Mouse (Mus musculus) kidney, adult 8-10 months (tissue): ENCODE measurements around the gene Med11.
"Not testable (repeated sequence)": the region's sequence is repeated elsewhere in the genome, so short reads cannot be mapped to it uniquely, and the experiment has no call there.

Experiments used
- DNase-seq, 2 experiments: peaks; one replicate each; pipeline ENCODE4 v3.0.0; 2022

Gene Med11

DNA sequence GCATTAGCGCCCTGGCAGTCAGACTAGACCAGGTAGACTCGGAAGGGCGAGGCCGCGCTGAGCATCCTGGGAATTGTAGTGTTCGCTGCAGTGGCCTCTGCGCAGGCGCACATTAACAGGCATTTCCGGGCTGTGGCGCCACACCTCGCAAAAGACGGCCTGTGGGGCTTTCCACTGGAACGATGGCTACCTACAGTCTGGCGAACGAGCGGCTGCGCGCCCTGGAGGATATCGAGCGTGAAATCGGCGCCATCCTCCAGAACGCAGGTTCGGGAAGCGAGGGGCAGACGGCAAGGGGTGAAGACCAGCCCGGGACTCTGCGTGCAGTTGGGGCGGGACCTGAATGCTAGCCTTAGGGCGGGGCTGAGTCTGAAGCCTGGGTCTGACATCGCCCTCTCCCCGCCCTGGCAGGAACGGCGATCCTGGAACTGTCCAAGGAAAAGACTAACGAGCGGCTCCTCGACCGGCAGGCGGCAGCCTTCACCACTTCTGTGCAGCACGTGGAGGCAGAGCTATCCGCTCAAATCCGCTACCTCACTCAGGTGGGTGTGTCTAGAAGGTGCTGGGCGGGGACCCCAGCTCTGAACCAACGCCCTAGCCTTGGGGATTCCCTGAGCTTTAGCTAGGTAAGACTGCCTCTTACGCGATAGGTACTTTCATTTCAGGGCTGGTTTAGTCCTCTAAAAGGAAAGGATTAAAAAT is at the start of gene Med11:
Gene Med11 (plus strand): TSS at position 123 of the 702 bp plus-strand sequence.
- peak; percentile 98 for DNase-seq

DNA sequence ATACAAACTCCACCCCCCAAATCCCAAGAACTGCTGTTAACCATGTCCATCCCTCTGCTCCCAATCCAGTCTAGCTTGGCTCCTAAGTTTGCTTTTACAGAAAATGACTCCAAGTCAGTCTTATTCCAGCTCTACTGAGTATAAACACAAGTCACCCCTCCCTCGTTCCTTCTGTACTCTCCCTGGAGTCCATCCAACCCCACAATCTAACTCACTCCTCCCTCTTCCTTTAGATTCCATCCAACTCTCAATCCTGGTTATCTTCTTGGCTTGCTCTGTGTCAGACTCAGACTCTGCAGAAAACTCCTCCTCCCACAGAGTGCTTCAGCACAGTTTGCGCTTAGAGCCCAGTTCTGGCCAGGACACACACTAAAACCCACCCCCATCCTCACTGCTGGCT is 48.1 kb upstream of the Med11 start:
- no peak for DNase-seq

DNA sequence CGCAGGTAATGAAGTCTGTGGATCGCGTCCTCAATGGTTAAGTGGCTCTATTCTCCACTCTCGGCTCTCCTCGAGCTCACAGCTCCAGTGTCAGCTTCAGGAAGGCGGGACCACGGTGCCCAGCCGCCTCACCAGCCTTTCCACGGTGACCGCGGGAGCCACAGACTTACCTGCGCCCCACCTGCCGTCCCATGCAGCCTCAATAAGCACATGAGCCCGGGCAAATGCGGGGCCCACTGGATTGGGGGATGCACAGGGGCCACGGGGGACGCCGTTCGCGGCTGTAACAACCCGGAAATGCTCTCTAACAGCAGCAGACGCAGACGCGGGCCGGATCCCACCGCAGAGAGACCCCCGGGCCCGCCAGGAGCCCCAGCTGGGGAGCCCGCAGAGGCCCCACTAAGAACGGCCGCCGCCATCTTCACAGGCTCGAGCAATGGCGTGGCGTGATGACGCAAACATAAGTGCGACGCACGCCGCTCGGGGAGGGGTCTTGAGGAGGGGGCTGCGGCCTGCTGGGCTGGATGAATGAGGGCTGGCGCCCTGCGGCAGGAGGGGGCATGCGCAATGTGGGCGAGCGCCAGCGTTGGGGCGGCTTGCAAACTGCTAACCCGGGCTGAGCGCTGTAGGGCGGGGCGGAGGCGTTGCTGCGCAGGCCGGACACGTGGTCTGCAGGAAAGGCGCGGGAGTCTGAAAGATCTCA is 42.0 kb upstream of the Med11 start, which contains the start of gene Pelp1:
Gene Pelp1 (minus strand): TSS at position 438 of the 703 bp plus-strand sequence.
- peak; percentile 74 to 78 for DNase-seq

DNA sequence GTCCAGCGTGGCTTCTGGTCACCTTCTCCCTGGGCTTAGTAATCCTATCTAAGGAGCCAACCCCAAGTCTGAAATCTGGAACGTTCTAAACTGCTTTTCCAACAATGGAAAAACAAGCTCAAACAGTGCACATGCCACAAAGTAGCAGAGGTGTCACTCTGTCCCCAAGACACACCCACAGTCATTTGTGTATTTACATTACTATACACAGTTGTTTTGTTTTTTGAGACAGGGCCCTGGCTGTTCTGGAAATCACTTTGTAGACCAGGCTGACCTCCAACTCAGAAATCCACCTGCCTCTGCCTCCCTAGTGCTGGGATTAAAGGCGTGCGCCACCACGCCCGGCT is 41.4 kb upstream of the Med11 start:
- no peak for DNase-seq

DNA sequence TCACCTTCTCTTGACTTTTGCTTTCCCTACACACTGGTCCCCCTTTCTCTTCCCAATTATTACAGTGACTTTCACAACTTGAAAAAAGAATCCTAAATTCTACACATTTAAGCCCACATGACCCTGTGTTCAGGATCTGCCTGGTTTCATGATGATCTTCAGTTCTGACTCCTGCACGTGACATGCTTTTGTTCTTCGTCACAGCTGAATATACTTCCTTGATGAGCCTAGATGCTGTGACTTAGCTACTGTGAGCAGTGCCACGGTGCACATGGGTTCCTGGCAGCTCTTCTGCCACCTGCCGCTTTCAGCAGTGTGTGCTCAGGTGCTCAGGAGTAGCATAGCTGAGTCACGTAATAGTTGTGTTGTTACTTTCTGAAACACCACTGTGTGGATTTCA is 39.1 kb upstream of the Med11 start:
- DNase-seq = no peak

DNA sequence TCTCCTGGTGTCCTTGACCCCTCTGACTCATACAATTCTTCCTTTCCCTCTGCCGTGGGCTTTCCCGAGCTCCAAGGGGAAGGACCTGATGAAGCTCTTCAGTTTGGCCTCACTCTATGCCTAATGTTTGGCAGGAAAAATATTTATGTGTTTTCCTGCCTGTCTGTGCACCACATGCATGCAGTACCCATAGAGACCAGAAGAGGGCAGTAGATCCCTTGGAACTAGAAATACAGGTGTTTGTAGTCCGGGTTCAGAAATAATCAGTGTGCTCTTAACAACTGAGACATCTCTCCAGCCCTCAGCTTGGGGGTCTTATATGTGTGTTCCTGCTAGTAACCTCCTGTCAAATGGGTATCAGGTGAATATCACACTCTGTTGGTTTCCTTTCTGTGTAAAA is 37.8 kb upstream of the Med11 start:
- peak; percentile 70 to 89 for DNase-seq

DNA sequence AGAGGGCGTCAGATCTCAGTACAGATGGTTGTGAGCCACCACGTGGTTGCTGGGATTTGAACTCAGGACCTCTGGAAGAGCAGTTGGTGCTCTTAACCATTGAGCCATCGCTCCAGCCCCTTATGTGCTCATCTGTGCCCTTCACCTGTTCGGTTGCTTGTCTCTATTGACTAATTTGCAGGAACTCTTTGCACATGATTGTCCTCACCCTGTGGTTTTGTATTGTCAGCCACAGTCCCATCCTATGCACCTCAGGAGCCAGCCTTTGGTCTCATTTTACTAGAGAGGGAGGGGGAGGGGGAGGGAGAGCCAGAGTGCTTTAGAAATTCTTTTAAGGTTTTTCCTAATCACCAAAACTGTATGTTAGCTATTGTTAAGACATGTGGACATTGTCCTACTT is 33.5 kb upstream of the Med11 start:
- DNase-seq = no peak

DNA sequence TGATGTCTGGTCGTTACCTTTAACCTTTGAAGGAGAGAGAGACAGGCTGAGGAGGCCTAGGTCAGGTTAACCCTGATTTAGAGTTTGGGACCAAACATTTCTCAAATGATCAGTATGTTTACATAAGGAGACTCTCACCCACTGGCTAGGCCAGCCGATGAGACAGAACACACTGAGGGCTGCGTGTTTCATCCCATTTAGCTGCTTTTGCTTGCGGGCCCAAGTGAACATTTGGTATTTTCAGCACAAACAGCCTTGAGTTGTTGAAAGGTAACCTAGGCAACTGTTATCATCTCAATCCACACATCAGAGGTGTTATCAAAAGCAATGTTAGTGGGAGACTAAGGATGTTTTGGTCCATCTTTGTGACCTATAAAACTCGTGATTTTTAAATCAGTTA is 32.2 kb upstream of the Med11 start:
- DNase-seq = no peak

DNA sequence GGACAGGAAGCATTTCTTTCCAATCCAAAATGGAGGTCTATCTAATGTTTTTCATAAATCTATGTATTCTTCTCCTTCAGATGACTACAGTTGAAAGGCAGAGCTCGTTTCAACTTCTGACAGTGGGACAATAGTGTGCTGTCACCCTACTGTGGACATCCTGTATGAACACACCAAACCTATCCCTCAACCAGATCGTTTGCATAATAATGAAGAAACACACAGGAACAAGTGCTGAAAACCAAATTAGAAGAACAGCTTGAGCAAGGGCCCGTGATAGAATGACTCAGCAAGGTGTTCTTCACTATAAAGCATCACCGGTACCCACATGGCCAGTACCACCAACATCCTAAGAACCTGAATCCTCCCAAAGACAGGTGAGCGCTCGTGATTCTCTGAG is 25.1 kb upstream of the Med11 start:
- not testable (repeated sequence) for DNase-seq

DNA sequence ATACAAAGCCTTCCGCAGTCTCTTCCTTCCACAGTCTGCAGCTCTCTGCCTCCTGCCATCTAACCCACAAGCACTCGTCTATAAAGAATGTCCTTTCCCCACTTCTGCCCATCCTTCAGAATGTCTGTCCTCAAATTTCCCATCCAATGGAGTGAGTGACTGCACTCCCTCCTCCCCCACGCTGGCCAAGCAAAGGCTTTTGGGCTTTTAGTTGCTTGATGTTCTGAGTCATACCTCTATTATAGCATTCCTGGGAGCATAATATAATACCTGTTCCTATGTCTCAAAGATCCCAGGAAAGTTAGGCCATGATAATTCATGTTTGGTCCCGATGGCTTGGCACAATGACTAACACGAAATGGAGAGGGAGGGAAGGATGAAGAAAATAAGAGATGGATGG is 20.1 kb upstream of the Med11 start:
- DNase-seq = no peak

DNA sequence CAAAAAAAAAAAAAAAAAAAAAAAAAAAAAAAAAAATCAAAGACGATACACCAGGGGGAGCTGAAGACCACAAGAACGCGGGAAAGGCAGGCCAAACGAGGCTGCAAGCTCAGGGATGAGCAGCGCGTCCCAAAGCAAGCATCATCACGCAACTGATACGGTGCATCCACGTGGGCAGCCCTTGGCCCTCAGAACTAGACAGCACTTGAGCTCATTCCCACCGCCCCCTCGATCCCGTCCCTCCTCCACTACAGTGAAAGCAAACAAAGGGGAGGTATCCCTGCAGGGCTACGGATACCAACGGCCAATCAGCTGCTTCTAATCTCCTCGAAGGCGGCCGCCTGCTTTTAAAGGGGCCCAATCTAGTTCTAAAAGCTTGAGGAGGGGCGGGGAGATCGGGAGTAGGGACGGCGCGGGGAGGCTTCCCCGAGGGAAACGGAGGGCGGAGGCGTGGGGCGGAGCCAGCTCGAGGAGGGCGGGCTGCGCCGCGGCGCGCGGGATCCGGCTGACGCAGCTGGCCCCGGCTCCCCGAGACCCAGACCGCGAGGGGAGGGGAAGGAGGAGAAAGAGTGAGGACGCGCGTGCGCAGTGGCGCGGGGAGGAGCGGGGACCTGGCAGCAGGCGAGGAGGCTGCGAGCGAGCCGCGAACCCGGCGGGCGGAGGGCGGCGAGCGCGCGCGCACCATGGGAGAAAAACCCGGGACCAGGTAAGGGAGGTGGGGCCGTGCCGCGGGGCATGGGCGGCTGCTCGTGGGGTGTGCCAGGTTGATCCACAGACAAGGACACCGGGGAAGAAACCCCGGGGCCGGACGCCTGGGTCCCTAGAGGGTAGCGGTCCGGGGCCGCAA is 19.4 kb upstream of the Med11 start, which contains the start of gene Arrb2:
Gene Arrb2 (plus strand): TSS at position 588 of the 847 bp plus-strand sequence.
- DNase-seq = peak; percentile 97 to 98

DNA sequence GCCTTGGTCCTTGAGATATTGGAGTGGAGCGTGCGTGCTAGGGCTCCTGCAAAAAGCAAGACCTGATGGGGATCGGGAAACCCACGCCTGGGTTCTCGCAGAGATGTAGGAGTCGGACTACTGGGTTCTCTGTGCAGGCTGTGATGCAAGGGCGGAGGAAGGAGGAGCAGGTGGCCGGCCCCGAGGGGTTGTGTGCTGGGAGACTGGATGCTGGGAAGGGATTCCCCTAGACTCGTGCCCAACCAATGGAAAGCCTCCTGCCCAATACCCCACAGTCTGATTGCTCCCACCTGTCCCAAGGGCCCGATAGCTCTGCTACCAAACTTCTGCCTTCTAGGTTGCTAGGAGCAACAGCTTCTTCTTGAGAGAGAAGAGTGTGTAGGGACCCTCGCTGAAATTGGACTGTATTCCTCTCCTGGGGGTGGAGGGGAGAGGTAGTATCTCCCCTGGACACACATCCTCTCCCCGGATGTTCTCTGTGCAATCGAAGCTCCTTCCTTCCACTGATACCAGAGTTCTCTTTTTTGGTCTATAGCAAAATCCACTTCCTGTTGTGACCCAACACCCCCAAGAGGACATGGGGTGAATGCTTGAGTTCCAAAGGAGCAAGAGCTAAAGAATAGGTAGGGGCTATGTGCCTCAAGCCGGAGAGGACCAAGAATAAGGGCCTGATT is 18.7 kb upstream of the Med11 start:
- no peak for DNase-seq

DNA sequence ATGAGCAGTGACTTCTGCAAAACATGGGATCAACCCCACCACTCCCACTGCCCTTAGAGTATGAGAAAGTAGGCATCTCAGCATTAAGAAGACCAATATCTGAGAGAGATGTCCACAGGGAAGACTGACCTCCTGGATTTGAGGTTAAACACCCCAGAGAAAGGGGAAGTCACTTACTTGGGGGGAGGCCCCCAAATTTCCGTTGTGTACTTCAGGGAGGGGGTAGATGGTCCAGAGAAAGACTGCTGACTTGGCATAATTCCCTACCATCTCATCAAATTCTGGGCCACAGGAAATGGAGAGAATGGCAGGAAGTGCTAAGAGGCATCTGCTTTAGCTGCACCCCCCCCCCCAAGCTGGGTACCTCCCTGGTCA is 18.2 kb upstream of the Med11 start:
- no peak for DNase-seq

DNA sequence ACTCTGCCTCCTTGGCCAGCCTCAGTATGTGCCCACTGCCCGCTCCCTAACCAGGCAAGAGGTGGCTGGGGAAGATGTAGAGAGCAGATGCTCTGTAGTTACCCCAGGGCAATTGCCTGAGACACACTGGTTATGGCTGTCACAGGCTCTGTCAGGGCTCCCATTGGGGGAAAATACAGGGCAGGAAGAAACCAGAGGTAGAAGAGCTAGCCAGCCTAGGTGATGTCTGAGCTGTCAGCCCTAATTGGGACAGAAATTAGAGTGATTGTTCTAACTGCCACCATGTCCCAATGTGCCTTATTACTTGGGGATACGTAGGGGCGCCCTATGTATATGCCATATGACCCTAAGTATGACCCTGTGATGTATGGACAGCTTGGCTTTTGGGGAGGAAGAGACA is 17.8 kb upstream of the Med11 start:
- DNase-seq = no peak

DNA sequence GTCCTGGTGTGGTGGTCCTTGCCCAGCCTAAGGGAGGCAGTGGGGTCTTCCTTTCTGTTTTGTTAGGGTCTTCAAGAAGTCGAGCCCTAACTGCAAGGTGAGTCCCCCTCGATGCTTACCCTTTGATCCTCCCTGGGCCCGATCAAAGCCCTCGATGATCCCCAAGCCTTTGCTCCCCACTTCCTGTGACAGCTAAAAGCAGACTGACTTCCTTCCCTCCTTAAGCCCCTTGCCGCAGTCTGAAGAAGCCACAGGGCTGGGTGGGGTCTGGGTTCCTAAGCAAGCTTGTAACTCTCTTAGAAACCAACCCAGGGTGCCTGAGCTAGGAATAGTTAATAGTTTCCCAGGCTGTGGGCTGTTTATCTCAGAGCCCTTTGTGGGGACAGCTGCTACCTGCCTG is 16.2 kb upstream of the Med11 start:
- DNase-seq = no peak

DNA sequence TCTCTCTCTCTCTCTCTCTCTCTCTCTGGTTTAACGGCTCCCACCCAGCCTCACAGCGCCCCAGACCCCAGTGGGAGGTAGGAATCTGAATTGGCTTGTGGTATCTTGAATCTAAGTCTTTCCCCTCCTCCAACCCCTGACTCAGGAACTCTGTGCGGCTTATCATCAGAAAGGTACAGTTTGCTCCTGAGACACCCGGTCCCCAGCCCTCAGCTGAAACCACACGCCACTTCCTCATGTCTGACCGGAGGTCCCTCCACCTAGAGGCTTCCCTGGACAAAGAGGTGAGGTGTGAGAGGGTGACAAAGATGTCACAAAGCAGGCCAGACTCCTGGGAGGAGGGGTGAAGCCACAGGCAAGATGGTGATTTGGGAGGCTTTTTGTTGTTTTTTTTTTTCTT is 14.3 kb upstream of the Med11 start:
- DNase-seq = no peak

DNA sequence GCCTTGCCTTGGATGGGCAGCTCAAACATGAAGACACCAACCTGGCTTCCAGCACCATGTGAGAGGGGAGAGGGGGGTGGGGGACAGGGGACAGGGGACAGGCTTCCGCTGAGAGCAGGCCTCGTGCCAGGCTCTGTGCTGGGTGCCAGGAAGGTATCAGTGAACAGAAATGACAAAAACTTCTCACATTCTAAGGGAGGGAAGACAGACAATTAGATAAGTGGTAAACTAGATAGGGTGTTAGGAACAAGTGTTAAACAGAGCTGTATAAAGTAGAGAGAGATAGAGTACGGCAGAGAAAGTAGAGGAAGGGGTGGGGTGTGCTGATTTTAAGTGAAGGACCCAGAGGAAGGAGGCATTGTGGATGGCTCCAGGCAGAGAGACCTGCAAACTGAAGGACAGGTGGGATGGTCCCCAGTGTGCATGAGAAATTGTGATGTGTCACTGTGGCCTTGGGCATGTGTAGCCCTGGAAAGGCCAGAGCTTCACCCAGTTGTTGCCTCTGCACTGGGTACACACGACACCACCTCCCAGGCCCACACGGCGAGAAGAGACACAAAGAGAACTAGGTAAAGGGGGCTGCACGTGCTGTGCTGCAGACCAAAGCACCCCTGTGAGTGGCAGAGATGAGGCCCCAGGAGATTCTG is 12.9 kb upstream of the Med11 start:
- no peak for DNase-seq

DNA sequence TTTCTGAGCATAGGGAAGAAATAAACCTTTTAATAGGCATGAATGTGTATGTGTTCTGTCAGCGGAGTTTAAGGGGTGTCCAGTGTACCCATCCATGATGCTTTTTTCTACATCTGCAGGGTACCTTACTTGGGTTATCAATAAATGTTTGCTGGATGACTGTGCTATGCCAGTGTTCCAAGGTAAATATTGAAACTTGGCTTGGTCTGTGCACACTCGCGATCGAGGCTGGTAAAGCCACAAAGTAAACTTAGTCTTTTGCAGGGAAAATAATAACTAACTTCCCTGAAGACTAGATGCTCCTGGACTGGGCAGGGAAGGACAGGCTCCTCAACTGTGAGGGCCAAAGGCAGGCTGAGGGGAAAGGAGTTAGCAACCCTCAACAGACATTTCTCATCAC is 11.1 kb upstream of the Med11 start:
- no peak for DNase-seq

DNA sequence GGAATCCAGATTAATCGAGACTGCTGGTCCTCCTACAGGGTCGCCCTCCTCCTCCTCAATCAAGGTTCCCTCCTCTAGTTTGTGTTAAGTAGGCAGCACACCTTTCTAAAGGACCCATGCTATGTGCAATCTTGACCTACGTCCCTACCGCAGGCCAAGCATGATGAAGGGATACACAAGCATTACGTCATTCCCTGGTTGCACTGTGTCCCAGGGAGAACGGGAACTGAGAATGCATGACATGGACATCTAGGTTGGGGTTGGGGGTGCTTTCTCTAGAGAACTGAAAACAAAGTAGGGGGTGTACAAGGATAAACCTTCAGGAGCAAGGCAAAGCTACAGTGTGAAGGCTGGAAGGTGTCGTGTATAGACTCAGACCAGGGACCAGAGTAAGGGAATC is 9.8 kb upstream of the Med11 start:
- DNase-seq = no peak

DNA sequence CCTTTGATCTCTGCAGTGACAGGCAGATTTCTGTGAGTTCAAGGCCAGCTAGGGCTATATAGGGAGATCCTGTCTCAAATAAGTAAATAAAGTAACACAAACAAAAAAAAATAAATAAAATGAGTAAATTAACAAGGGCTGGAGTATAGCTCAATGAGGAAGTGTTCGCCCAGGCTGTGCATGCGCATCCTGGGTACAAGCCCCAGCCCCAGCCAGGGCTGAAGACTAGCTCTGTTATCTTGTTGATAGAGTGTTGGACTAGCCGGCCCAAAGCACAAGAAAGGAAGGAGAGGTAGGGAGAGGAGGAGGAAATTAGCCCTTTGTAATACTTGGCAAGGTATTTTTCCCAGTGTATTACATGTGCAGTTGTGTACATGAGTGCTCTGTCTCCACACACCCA is 7.8 kb upstream of the Med11 start:
- no peak for DNase-seq

DNA sequence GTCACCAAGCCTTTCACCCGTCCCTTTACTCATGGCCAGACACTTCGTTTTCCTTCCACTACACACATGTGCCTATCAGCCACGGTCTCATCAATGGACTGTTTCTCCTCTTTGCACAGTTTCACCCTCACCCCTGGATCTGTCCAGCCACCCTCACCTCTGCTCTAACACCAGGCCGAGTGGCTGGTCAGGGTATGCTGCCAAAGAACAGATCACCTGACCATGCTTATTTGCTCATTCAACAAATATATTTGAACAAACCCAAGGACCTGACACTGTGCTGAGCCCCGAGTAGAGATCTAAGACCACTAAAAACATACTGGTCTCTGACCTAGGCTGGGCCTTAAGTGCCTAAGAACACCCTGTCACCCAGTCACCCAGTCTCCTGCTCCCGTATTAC is 7.1 kb upstream of the Med11 start:
- DNase-seq = no peak

DNA sequence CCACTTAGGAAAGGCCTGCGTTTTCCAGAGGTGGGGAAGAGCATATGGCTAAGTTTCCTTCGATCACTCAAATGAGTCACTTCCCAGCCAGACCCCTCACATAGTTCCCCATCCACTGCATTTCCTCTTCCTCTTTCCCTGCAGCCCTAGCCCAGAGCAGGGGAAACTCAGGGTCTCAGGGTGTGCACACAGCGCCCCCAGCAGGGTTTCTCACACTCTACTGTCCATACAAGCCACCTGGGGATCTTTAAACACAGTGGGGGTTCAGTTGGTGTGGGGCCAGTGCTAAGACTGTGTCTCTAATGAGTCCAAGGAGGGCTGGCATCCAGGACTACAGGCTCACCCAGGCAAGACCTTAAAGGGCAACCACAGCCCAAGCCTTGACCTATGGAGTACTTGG is 5.0 kb upstream of the Med11 start:
- DNase-seq = no peak

DNA sequence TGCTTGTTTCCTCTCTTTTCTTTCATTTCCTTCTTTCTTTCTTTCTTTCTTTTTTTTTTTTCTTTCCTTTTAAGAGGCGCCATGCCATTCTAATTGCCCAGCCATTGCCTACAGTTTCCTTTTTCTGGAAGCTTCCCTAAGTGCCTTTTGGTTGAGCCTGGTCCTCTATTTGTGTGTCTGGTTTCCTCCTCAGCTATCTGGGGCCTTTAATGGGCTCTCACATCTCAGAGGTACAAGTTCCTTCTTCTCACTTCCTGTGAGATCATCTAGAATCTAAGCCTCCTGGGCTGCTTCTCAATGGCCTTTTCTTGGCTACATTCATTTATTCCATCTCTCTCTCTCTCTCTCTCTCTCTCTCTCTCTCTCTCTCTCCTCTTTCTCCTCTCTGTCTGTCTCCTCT is 4.3 kb upstream of the Med11 start:
- DNase-seq = no peak
